Mouse (Mus musculus) spleen, postnatal 4 days (tissue): ENCODE measurements at regions not wholly inside any gene's neighbourhood (a gene's known extent, or its start where the extent isn't known, plus 50 kb on each side); places are given as distances from the start of the nearest gene placed in this dataset.

Experiments used
- DNase-seq, 2 experiments: peaks; one replicate each; pipeline ENCODE4 v3.0.0; 2022; ENCODE audit warnings: low spot score in 2 of 2

DNA sequence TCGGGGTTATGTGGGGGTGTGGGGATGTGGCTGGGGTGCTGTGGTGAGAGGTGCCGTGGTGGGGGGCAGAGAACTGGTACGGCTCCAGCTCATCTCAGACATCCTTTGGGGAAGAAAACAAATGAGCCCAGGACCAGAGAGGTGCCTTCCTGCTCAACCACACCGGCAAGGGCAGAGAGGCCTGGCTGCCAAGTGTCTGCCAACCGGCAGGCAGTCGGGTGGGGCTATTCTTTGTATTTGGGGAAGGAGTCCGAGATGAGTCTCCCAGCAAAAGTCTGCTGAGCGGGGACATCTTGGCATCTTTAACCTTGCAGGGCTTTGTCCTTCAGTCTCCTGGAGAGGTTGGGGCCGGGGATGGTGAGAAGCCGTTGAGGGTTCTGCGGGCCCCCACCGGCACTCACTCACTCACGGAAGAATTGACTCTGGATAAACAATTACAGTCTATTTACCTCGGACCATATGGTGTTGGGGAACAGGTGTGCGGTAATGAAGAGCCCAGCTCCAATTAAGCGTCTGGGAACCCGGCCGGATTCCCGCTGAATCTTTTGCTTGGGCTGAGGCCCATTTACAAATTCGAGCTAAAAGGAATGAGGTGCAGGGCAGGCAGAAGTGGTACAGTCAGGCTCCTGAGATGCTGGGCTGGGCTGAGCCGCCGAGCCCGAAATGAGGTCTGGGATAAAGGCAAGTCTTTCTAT, 108.7 kb upstream of the Sdk2 start:
- no peak for DNase-seq

DNA sequence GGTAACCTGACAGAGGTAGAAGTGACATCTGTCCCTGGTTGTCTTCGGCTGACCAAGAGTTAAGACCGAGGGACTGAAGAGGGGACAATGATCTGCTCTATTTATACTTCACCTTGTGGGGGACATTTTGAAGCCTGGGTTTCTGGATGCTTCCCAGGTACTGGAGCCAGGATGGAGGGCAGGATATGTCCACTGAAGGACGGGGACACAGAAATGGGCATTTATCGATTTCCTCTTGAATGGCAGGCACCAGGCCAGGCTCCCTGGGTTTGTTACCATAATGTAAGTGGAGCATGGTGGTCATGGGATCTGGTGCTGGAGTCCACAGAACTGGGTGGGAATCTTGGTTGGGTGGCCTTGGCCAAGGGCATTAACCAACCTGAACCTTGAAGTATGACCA, 108.0 kb upstream of the Sdk2 start:
- DNase-seq = no peak

DNA sequence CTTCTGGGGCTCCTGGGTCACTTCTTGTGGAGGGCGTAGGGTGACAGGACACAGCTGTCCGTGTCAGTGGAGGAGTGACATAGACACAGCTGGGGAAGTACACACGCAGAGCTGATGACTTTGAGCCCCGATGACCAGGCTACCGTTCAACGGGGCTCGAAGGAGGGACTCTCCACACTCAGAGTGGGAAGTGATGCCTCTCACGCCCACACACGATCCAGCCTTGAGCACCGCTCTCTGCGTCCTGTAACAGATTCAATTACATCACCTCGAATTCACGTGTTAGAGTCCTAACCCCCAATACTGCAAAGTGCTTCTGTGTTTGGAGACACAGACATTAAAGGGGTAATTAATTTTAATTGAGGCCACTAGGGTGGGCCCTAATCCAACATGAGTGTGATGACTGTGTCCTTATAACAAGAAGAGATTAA, 101.4 kb upstream of the Sdk2 start:
- no peak for DNase-seq

DNA sequence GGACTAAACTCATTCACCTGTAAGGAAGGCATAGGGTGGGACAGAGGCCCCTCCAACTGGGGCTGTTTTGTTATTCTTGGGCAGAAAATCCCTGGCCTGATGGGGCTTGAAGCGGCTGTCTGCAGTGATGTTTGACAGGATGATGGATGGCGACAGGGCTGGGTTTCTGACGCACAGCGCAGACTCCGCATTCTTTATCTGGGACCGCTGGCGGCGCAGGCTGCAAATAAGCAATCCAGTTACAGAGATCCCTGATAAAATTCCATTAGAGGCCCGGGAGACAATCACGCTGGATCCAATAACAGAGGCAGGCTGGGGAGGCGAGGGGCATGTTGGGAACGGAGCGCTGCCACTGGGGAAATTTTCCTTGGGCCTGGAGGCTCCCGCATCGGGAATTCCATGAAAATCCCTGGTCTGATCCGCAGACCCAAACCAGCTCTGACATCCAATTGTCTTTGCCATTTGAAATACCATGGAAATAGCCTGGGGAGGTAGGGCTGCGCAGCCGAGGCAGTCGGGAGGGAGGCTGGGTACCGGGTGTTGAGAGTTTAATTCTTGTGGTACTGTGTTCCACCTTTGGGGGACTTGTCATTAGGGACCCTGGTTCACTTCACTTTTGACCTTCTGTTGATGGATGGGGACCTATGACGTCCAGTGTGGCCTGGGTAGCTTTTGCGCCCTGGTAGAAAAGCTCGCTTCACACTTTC, 99.0 kb upstream of the Sdk2 start:
- no peak for DNase-seq

DNA sequence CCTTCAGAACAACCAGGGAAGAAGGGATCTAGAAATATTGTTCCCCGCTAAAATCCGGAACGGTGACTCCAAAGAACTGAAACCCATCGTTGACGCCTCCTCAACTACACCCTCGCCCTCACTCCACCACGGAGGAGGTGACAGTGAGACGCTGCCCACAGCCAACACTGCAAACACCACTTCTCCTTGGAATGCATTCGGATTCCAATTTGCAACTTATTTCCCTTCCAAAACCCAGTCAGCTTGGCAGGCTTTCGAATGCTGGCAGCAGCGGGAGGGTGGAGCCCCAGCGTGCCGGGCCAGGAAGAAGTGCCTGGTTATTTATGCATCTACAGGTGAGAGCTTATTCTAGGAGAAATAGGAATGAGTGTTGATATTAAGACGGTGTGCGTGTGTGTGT, 85.9 kb upstream of the Sdk2 start:
- DNase-seq = no peak

DNA sequence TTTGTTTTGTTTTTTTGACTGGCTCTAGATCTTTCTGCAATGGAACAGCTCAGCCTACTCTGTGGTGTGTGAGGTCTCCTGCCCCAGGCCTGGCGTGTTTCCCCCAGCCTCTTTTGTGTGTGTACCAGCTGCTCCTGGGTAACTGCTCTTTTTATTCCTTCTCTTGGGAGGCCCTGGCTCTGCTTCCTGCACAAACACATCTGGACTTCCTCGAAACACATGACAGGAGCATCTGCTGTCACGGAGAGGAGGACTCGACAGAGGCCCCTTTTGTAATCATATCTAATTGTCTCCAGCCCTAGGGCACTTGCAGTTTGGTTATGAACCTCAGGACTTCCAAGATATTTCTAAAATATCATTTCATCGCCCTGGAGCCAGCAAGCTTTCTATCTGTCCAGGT, 79.5 kb upstream of the Sdk2 start:
- no peak for DNase-seq

DNA sequence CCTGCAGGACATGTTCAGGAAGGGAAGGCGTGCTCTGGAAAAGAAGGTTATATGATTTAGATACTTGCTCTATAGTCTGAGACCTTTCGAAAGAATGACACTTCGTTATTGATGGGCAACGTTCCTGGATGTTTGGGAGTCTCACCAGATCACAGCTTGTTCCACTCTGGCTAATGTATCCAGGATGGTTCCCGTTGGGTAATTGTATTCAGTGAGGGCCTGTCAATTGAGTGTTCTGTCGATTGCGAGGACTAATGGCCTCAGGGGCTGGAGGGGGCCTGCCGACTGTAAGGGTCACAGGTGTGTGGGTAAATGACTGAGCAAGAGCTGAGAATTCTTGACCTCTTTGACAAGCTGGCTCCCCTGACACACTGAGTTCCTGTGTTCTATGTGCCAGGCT, 62.4 kb upstream of the Sdk2 start:
- no peak for DNase-seq

DNA sequence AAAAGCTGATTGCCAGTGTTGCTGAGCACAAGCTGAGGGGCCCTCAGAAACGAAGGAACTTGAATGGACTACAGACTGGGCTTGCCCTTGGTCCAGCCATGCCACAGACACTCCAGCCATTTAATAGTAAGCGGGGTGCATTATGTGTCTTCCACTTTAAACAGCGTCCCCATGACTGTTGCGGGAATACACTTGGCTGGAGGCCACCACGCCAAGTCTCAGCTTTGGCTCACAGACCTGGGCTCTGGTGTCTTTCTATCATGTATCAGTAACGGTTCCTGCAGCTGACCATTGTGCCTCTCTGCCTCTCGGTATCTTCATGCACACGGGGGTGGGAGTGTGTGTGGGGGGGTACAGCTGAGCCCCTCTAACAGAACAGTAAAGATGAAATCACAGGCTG, 62.0 kb upstream of the Sdk2 start:
- DNase-seq = no peak

DNA sequence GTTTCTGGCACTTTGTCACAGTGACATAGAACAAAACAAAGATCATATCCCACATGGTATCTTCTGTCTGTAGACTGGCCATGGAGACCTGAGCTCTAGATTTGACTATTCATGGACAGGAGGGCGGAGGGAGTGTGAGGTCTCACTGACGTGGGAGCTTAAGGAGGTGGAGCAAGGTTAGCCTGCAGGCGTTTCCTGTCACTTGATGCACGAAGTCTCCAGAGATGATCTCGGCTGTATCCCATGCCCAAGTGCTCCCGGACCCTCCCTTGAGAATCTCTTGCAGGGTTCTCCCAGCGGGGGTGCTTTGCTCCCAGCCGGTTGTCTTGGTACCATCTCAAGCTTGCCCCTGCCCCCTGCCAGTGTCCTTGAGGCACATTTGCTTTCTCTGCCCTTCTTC, 60.6 kb upstream of the Sdk2 start:
- no peak for DNase-seq

DNA sequence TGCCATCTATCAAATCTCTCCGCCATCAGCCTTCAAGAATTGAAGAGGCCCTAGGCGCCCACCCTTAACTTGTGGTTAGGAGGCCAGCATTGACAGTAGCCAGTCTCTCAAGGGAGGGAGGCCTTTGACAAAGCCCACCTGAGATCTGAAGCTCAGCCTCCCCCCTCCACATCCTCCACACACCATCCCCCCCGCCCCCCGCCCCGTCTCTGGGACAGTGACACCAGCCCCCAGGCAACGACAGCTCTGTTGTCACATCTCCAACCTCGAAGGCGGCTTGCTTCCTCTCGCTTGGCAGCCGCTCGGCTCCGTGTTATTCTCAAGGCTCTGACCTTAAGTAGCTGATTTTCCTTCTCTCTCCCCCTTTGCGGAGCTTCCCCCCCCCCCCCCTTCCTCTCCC, 55.3 kb upstream of the Sdk2 start:
- DNase-seq = no peak

DNA sequence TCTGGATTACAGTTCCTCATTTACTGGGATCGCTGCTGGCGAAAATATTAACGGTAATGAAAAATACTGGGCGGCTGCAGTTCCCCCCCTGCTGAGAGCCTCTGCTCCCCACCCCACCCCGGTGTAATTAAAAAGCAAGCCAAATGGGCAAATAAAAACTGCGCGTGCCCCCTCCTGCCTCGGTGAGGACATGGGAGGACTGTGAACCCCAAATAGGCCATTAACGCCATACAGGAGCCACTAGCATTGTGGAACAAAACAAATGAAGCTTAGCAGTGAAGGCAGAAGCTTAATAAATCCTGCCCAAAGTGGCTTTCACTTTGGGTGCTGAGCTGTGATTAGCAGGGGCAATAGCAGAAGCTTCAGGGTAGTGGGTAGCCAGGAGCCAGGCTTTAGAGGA, 52.3 kb upstream of the Sdk2 start:
- no peak for DNase-seq
